Mouse (Mus musculus): ENCODE measurements around the gene Gclc.

DNA sequence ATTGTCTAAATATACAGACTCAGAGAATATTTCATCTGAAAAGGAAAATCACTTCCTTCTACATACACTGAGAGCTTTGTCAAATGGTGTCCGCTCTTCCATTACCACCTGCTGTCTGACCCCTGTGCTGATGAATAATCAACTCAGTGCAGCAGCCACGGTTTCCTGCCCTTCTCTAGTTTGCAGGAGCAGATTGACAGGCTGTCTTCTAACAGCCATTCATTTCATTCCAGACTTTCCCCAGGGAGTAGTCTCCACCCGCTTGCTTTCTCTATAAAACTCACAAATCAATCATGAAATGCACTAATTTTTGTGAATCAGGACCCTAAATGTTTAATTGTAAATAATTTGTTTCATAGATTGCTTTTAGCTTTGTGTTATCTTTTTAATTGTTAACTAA lies 39.5 kb downstream of the Gclc start:
- TF ChIP-seq ZNF384 (IDR thresholded peaks at IDR 0.05; ENCODE audit: low read depth, low read length) (no peak), POLR2A (IDR thresholded peaks at IDR 0.05; ENCODE audit: low read depth, low read length) (no peak), POLR2AphosphoS2 (IDR thresholded peaks at IDR 0.05; ENCODE audit: low read depth, low read length) (no peak)
